Mouse (Mus musculus) left cerebral cortex, postnatal 4 days (tissue): Measurements from ENCODE around the gene Kif26b. TPM values are rescaled to one million over a fixed set of nuclear protein-coding genes. Genes with fewer than 3 reads are reported as not detected.
A peak's percentile ranks its signal among the peaks of the same experiment; 100 is the strongest.

Experiments
- DNase-seq: peaks from one replicate; pipeline ENCODE4 v3.0.0-alpha.2; 2022
- intact Hi-C: fragments of 180-260 bp; cut with DNase I; formaldehyde crosslinking; loops from one replicate; pipeline ENCODE4 v1.15.1; 2025
- total RNA-seq, 2 experiments: library from RNA; stranded (reverse); gene quantifications; 2 replicates each; pipeline ENCODE4 v1.2.3; 2021

Gene Kif26b
- total RNA-seq, 2 experiments from 2014 or later = 44.1 to 49.3 TPM

DNA sequence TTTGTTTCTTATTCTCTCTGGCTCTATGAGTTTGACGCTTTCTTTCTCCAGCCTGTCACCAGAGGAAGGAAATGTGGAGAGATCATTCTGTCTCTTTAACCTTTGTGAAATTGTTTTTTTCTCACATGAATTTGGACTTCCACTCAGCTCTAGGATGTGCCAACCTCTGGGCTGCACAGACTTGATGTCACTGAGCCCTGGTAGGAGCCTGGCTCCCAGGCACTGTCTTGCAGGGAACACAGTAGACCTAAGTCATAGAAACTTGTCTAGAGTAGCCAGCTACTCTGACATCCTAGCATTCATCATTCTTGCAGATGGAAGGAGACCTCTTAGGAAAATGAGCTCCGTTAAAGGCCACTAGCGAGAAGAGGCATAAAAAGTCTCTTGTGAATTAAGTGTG, 298.3 kb downstream of the Kif26b start:
- no peak for DNase-seq
- intact Hi-C loops = no loop called here

DNA sequence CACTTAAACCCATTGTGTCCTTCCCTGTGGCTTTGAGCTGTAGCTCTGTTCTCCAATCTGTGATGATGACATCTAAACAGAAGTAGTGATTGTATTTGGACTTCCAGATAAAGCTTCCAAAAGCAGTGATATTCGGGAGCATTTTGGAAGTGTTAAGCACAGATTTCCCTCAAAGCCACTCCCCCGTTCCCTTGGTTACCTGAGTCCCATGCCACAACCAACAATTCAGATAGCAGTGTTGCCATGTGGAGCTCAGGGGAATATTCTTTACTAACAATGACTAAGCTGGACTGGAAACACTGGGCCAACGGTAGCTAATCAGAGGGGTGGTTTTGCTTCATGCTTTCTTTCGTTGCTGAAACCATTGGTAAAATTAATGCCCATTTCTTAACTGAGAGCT, 300.5 kb downstream of the Kif26b start:
- DNase-seq = no peak

DNA sequence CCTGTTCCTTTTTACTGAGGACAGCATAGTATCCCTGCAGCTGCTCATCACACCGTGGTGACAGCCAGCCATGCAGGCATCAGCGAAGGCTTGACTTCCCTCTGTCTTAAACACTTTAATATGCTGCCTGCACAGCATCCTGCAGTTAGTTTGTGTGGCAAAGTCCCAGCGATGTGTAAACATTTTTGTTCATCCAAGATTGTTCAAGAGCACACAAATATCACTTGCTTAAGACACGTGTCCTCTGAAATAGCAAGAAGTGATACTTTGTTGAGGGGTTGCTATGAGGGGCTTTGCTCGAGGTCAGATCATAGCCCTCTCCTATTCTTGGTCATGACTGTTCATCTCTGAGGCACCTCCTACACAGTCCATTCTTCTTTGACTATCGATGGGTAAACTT, 303.6 kb downstream of the Kif26b start:
- intact Hi-C loops = no loop called here

More for the DNA sequence above, 300.5 kb downstream of the Kif26b start:
- intact Hi-C loops = no loop called here

DNA sequence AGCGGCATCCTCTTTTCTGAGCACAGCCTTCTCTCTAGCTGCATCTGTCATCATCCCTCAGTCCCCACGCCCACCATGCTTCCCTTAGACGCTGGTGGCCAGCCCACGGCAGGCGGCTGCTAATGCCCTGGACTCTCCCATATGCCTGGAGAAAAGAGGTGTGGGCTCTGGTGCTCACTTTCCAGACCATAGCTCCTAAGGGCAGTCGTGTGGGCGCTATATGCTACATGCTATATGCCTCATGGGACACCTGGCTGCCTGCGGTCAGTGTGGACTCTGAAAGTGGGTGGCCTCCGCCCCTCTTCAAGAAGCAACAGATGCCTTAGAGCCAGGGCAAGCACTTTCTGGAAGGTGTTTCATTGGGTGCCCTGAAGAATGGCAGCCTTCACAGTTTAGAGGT, 306.9 kb downstream of the Kif26b start:
- no peak for DNase-seq
- intact Hi-C loops = no loop called here

More for the DNA sequence above, 303.6 kb downstream of the Kif26b start:
- no peak for DNase-seq

DNA sequence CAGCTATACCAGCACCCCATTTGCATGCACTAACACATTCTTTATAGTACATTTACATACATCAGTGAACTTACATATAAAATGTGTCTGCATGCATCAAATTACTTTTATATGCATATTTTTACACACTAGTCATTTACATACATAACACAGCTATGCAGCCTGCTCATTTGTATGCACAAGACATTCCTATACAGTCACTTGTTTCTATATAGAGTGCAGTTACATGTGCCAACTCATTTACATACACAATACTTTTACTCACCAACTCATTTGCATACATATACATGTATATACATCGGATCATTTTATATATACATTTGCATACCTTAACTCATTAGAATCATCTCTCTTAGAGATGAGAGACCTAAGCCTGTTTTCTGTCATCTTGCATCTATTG, 308.1 kb downstream of the Kif26b start:
- intact Hi-C loops = no loop called here
- DNase-seq = no peak

DNA sequence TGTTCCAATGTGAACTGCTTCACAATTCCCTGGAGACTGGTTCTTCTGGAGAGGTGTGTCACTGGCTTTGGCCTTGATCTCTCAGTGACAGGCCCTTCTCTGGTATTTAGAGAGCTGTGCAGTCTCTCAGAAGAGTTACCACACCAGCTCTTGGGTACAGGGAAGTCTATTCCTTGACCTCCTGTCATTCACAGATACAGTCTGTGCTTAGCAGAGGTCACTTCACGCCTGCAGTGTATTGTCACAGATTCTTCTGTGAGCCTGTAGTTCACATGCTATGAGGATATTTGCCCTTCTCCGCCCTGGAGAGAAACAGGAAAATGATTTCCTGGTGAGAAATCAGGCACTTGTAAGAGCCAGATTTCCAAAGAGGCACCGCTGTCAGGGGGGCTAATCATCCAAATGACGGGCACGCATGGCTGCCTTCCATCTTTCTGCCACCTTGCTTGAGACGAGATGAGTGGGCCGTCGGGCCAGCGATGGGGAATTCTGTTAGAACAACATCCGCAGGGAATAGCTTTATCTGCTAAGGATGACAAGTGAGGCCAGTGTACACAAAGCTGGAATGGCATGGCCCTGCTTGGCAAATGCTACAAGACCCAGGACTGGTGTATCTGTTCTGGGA, 309.9 kb downstream of the Kif26b start:
- intact Hi-C loops = no loop called here
- DNase-seq = peak; percentile 34

DNA sequence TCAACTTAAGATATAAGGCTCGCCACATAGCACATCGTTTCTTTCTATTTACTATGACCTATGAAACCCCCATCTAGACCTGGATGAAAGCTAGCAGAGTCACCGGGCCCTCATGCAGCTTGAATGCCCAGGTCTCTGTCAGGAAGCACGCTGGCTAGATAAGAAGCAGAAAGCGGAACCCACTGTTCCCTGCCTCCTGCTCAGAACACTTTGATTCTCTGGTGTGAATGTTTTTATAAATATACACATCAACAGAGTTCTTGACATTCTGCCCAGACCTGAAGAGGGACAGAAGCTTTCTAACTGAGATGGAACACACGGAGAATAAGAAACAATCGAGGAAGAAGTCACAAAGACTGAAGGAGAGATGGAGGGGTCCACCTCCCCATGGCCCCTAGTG, 311.4 kb downstream of the Kif26b start:
- intact Hi-C loops = no loop called here
- no peak for DNase-seq

DNA sequence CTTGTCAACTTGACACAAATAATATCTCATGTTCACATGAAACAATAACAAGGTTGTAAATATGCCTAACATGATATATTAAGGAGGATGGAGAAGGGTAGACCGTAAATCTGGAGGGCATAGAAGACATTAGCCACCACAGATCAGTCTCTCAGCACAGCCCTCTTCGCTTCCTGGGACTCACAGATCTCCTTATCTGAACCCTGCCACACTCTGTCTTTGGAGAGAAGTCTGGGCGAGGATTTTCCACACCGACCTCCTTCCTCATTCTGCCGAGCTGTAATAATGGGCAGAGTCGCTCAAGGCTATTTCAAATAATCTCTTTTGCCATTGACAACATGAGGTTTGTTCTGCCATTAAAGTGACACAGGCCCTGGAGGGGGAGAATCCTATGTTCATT, 315.9 kb downstream of the Kif26b start:
- intact Hi-C loops = no loop called here
- no peak for DNase-seq

DNA sequence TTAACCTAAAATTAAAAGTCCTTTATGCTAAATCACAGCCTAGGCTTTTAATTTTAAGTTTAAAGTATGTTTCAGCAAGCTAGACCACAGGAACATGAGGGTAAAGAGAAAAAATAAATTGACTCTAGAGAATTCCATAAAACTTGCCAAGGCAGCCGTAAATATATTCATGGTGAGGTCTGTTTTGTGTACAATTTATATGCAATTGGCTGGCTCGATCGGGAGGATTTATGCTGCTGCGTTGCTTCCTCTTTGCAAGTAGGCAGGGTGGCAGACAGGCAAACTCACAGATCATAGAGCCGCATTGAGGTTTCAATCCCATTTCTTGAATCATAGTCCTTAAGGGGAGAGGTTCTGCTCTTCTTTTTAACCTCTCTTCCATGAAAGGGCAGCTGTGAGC, 318.6 kb downstream of the Kif26b start:
- no peak for DNase-seq
- intact Hi-C loops = no loop called here

DNA sequence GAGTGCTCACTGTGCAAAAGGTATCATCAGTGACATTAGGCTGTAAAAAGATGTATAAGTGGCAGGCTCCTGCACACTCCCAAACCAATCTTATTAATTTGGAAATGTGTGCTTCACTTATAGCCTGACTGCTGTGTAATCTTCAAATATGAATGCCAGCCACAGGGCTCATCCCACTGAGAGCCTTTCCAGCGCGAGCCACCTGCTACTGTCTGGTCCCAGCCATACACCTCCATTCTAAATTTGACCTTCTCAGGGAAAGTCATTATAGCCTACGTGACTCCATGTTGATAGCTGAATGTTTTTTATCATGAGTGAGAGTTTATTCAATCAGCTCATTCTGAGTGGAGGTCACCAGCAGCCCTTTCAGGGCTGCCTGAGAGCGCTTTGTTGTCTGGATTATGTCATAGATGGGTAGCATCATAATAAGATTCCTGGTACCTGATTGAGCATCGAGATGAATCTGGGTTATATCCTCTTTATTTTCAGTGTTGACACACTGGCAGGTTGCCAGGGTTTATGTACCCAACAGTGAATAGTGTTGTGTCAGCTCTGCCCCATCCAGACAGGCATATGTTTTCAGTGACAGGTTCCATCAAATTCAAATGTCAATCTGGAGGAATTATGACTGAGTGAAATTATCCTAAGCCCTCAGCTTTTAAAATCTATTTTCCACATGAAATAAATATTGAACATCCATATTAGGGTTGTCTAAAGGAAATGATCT, 319.6 kb downstream of the Kif26b start:
- no peak for DNase-seq
- intact Hi-C loops = no loop called here

DNA sequence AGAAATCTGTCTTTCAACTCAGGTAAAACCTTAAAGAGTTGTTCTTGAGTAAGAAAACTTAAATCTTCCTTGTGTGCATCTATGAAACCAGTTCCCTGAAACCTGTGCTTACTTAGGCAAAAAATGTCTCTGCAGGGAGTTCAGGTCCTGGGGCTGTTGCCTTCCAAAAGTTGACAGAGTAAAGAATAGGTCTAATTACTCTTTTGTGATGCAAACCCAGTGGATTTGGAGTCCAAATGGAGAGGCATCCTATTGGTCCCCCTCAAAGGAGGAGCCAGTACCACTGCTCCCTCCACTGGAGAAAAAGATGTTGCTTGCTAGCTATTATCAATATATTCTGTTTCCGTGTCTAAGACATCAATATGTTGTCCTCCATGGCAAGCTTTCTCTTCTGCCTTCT, 321.6 kb downstream of the Kif26b start:
- no peak for DNase-seq
- intact Hi-C loops = no loop called here

DNA sequence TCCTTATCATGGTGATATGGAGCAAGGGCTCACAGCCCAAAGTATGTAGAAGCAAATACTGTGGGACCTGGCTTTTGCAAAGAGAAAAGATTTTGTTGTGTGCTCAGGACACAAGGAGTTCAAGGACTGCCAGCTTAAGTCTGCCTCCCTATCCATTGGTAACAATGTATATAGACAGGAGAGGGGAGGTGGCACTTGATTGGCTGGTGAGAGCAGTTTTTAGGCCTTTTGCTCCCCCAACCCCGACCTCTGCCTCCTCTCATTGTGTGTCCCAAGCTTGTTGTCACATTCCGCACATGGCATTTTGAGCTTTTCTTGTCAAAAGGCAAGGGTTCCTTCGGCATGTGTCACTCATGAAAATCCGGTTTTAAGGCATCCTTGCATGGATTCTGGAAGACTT, 326.0 kb downstream of the Kif26b start:
- intact Hi-C loops = no loop called here
- DNase-seq = no peak

DNA sequence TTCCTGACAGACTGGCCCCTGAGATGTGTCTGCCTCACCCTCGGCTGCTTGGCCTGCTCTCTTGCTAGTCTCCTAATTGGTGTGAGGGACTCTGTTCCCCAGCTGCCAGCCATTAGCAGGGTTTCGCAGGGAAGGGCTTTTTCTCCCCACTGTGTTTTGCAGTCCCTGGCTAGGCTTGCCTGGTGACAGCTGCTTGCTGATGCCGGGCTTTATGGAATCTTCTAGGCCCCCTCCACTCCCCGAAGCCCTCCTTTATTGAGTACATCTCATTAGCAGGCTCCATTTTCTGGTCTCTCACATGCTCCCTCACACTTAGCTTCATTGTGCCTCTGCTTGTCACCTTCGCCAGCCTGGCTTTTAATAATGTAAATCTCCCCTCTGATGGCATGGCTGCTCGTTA, 327.0 kb downstream of the Kif26b start:
- intact Hi-C loops = no loop called here
- peak; percentile 15 for DNase-seq

DNA sequence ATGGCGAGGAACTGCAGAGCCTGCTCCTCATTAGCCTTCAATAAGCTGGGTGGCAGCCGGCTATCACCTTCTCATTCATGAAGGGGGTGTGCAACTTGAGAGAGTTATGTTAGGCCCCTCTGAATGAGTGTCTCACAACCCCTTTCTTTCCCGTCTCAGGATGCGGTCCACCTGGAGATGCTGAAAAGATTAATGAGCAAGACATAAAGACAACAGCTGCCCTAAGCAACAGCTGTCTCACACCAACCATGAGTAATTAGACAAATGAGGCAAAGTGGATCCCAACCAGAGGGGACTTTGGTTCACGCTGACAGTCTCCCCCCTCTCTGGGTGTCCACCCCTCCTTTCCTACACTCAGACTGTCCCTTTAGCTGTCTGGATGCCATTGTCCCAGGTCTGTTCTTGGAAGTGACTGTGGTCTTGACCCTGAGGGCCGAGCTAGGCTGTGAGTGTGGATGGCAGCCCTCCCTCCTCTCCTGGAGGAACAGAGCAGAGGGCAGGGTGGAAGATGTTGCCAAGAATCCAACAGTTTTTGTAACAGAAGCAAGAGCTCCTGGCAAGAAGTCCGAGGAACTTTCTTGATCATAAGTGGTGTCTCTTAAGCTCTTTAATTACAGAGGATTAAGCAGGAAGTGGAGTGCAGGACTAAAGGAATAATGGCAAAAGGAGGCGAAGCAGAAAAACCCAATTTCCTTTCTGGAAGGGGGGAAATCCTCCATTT, 331.9 kb downstream of the Kif26b start:
- intact Hi-C loops = no loop called here
- DNase-seq = no peak

DNA sequence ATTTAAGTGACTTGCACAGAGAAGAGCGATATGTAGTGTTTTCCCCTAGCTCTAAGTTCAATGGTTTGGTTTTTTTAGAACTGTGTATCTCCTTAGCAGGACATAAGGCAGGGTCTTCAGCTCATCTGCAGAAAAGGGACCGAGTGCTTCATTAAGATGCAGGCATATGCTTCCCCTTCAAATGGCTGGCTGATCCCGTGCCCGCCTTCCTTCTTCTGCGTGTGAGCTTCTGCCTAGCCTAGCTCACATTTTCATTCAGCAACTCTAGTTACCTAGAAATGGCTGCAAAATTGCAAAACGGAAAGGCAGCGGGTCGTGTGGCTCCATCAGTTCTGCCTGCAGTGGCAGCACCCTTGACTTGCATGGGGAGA, 332.5 kb downstream of the Kif26b start:
- DNase-seq = no peak
- intact Hi-C loops = no loop called here

DNA sequence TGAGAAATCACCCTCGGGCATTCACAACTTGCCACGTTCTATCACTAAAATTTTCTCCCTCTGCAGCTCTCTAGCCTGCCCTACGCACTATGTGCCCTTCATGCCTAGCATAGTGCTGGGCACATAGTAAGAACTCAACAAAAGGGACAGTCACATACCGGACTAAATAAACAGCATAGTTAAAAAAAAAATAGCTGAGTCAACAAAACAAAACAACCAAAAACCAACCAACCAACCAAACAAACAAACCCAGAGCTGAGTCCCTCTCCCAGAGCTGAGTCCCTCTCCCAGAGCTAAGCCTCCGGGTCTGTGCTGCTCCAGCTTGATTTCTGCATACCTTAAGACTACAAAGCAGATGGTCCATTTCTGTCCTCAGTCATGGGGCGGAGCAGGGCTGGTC, 334.8 kb downstream of the Kif26b start:
- intact Hi-C loops = no loop called here
- DNase-seq = no peak

DNA sequence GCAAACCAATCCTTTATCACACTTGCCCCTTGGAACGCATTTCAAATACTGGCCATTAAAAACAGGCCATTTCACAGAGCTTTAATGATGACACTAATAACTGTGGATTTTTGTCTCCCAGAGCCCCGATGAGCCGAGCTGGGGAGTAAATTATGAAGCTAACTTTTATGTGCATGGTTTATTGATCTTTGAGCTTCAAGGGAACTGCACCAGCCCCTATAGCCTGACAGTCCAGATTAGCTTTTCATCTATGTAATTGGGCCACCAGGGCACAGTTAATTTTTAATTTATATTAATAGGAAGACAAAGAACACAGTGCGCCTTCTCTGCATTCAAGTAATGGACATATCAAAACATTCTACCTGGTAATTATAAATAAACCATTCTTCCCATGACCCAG, 335.4 kb downstream of the Kif26b start:
- intact Hi-C loops = no loop called here
- no peak for DNase-seq

DNA sequence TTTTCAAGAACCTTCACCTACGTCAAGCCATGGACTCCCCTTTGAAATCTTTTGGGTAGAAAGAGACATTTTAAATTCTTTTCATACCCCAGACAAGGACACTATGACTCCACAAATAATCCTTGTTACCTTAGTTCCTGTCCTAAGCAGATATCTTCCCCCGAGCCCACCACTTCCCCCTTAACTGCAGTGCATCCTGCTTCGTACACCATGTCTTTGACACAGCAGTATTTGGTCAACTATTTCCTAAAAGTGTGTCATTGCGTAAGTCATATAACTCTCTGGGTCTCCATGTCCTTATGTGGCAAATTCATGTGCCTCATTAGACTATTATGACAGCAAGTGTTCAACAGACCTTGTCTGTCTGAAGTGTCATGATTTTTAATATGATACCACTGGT, 337.8 kb downstream of the Kif26b start:
- intact Hi-C loops = no loop called here
- DNase-seq = no peak

DNA sequence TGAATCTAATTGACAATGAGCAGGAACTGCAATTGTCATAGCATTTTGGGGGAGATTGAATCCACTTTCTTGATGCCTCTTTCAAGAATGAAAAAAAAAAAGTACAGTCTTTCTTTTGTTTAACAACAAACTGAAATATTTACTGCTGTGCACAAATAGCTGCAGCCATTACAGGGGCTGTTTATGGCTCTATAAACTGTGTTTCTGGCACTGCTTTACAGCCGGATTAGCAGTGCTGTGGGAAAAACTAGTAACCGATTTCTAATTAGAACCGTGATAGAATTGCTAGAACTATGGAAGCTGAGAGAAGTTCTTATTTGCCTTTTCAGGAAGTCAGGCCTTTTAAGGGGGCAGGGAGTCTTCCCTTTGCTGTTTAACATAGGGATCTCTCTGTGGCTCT, 342.1 kb downstream of the Kif26b start:
- no peak for DNase-seq

DNA sequence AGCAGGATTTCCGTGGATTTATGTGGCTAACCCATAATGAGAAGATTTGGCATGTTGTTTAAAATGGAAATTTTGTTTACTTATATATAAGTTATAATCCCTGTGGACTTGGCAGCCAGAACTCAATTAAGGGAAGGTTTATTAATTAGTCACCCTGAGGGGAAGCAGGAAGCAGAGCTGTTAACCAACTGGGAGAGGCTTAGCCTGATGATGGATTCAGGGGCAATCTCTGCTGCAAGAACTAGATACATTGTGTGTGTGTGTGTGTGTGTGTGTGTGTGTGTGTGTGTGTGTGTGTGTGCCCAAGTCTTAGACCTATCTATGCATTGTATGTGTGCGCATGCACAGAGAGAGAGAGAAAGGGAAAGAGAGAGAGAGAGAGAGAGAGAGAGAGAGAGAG, 348.0 kb downstream of the Kif26b start:
- intact Hi-C loops = no loop called here
- no peak for DNase-seq

More for the DNA sequence above, 342.1 kb downstream of the Kif26b start:
- intact Hi-C loops = no loop called here

DNA sequence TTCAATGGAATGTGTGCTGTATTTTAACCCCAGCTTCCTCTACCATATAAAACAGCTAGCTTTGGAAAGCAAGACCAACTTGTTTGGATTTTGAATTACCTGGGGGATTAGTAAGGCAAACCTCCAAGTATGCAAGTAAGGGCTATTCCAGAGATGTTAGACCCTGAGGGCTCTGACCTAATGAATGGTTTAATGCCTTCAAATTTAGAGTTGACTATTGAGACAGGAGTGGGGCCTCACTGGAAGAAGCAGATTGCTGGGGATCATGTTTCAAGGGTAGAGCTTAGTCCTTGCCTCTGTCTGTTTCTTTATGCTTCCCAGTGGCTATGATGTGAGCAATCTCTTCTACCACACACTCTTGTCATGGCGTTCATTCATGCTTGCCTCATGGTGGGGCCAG, 349.8 kb downstream of the Kif26b start:
- DNase-seq = no peak
- intact Hi-C loops = no loop called here

DNA sequence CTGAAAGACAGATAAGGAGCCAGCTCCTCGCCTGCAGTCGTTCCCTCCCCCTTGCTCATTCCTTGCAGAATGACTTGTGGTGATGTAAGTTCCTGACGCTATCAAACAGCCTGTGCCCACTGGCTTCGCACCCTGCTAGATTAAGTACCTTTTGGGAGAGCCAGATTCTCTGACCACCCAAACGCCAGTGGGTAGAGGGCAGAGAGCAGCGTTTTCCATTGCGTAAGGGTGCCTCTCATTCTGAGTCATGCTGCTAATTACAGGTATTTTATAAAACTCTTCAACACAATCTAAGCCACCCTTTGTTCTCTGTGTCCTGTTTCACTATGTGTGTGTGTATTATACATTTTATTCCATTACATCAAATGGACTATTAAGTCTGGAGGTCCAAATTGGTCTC, 352.0 kb downstream of the Kif26b start:
- intact Hi-C loops = no loop called here
- no peak for DNase-seq
